12 mouse cellular contexts compared by ENCODE assay signal in the genomic region with DNA sequence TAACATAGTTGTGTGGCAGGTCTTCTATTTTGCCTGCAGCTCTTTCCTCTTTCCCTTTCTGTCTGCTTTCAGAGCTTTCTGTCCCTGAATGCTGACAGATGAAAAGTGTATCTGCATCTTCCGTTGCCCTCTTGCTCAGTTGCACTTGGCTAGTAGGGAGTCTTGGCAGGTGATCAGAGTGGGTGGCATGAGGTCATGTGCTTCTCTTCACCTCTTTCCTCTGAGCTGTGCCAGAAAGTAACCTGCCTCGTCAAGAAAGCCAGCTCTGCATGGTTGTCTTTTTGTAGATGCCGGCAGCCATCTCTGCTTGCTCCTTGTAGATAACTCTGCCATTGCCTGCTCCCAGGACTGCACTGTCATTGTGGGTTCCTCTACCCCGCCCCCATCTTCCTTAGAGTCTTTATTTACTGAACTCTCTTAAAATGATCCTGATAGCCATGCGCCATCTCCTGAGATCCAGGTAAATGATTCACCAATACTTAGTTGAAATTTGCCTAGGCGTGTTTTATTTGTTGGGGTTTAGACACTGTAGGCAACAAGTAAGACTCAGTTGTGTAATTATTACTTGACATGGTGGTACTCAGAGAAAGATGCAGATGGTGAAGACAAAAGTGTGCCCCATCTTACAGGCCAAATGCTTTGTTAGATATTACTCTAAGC.
DNase-seq lines count a peak whose midpoint lies in the region; ATAC-seq and TF ChIP-seq lines count a peak whose summit lies in the region.
"Had no signal": no experiment of that assay in that cellular context is flagged by ENCODE, and none has a peak within 500 bp of the region (broad histone marks: within the 10 kb centered on the region; RNA-seq: fewer than 3 reads in every experiment).

No protein-coding gene starts in this region.

- 26% methylated on average over 6 of the region's 6 CpGs for WGBS in bone marrow, adult 2 months
- 24% methylated on average over 6 of the region's 6 CpGs for WGBS in liver, embryonic 13.5 days (ENCODE audit: insufficient replicate concordance)

- no peaks in the 10 kb centered on the region for H3K36me3 ChIP-seq in liver, embryonic 13.5 days
- H3K36me3 ChIP-seq: heart, embryonic 15.5 days had no signal

- peak overlapping the region; percentile 51 for H3K4me3 ChIP-seq in bone marrow, adult 2 months (replicated peaks; ENCODE audit: control insufficient read depth, low read depth, low read length)
- no peak overlapping the region for H3K4me3 ChIP-seq in liver, embryonic 13.5 days (replicated peaks)
- H3K4me3 ChIP-seq: heart, embryonic 15.5 days; layer of hippocampus, adult 2 months; myocyte had no signal

- TF ChIP-seq POLR2A in bone marrow, adult 2 months (IDR thresholded peaks at IDR 0.05; ENCODE audit: borderline replicate concordance, control insufficient read depth, low read depth, low read length): no peak

- H3K27me3 ChIP-seq in liver, embryonic 13.5 days: no peaks in the 10 kb centered on the region
- H3K27me3 ChIP-seq: heart, embryonic 15.5 days had no signal

- TF ChIP-seq CTCF in bone marrow, adult 2 months (IDR thresholded peaks at IDR 0.05; ENCODE audit: control insufficient read depth, insufficient read depth, low read length): no peak

- no peak overlapping the region for H3K9ac ChIP-seq in liver, embryonic 13.5 days
- H3K9ac ChIP-seq: heart, embryonic 15.5 days had no signal

- peak; percentile 24 to 48 for DNase-seq in cerebellum, postnatal 10 days
- DNase-seq in cerebellum, postnatal 4 days (ENCODE audit: low spot score in 2 of 2): no peak
- peak; percentile 91 for DNase-seq in kidney, adult 8-10 months
- DNase-seq in liver, embryonic 13.5 days: peak; percentile 28
- no peak for DNase-seq in neural tube, embryonic 10.5 days (ENCODE audit: extremely low spot score, low spot score)
- DNase-seq in adrenal gland, postnatal 25 days: no peak
- no peak for DNase-seq in adipocyte (ENCODE audit: low spot score)
- DNase-seq: lung, postnatal 4 days had no signal

- no peaks in the 10 kb centered on the region for H3K9me3 ChIP-seq in liver, embryonic 13.5 days (replicated peaks)
- H3K9me3 ChIP-seq: heart, embryonic 15.5 days had no signal

- peak overlapping the region; percentile 38; the same call in 1 of the 2 replicates for H3K4me2 ChIP-seq in liver, embryonic 13.5 days
- H3K4me2 ChIP-seq: heart, embryonic 15.5 days had no signal

- peak; percentile 91 for ATAC-seq in liver, embryonic 13.5 days (ENCODE audit: low read depth)

- H3K27ac ChIP-seq in bone marrow, adult 2 months (ENCODE audit: control insufficient read depth, insufficient read depth, low read depth, low read length, poor library complexity): peak overlapping the region; percentile 59; the same call in 1 of the 2 replicates
- H3K27ac ChIP-seq in liver, embryonic 13.5 days: no peak overlapping the region
- H3K27ac ChIP-seq: heart, embryonic 15.5 days; layer of hippocampus, adult 2 months had no signal

- no peaks in the 10 kb centered on the region; the same call in 1 of the 2 replicates for H3K4me1 ChIP-seq in bone marrow, adult 2 months (ENCODE audit: control insufficient read depth, insufficient read depth, low read length)
- H3K4me1 ChIP-seq in liver, embryonic 13.5 days (replicated peaks): peaks cover 9% of the 10 kb centered on the region
- H3K4me1 ChIP-seq: heart, embryonic 15.5 days had no signal

Comparison
In these comparisons a context has a peak if more than half of its experiments do, and no peak if none do; other contexts are left out.
1. DNase-seq: peak in cerebellum, postnatal 10 days (2 of 2), kidney, adult 8-10 months (2 of 2) and liver, embryonic 13.5 days (single experiment); none in cerebellum, postnatal 4 days (0 of 2), neural tube, embryonic 10.5 days (single experiment), adrenal gland, postnatal 25 days (single experiment) and adipocyte (single experiment).